Mouse (Mus musculus): ENCODE data around the gene Prickle3.
"Not testable (repeated sequence)": the region's sequence is repeated elsewhere in the genome, so short reads cannot be mapped to it uniquely, and the experiment has no call there.

Gene Prickle3

DNA sequence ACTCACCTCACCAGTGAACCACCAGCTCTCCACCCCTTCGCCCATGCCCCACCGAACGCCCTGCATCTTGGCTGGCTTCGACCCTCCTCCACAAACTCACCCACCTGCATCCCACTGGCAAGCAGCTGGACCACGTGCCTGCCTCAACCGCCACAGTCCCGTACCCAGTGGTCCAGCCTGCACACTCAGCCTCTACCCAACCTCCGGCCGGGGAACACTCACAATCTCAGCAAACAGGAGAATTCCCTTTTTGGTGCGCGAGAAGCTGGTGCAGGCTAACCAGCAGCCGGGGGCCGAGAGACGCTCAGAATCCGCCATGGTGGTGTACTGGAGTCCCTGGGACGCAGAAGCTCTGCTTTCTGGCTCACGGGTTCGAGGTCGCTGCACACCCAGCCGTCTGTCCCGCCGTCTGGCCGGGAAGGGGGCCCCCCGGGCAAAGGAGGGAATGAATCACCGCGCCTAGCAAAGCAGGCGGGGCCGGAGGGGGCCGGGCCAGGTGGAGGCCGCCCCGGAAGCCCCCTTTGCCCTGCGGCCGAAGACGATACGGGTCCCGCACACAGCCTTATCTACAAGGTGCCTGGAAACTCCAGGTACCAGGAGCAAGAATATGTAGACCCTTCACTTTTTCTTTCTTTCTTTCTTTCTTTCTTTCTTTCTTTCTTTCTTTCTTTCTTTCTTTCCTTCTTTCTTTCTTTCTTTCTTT lies 14.0 kb downstream of the Prickle3 start, which contains the start of gene Plp2:
Gene Plp2 (minus strand): TSS at position 470 of the 703 bp plus-strand sequence.
- no peak for DNase-seq (ENCODE audit: low read depth, low spot score)

DNA sequence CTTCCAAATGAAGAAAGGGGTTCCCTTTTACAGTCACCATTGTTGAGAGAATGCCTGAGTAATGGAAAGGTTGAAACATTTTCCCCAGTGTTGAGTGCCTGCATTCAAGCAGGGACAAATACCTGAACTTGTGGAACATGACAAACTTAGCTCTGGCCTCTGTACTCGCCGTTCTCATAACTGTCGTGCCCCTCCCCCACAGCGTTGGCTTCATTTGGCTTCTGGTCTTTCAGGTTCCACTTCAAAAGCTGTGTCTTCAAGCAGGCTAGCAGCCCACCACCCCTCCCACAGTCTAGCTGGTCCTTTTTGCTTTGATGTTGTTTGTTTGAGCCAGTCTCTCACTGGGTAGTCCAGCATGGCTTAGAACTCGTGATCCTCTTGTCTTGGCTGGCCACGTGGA lies 15.7 kb downstream of the Prickle3 start:
- no peak for DNase-seq (ENCODE audit: low read depth, low spot score)

DNA sequence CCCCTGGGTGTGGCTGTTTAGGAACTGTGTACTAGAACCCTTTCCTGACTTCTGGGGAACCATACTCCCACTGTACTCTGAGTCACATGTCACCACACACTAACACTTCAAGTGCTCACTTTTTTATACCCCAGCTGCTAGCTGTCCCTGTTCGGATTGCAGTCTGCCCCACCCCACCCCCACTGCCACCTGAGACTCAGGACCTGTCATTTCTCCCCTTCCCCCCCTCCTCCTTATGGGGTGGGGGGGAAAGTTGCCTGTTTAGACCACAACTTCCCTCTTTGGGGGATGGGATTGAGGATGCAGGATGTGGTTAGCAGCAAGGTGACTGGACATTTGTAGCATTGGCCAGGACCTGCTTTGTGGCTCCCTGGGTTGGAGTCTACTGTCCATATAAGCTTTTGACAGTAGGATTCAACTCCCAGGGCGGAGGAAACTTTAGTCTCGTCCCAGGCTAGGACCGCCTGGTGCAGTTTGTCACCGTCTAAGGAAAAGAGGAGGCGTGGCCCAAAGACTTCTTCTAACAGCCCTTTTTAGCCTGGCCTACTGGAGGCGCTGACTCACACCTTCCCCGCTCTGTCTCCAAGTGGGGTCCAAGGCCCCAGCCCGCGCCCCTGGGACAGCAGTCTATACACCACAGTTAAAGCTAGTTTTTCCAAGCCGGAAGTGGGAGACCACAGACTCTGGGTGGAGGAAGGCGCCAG lies 16.7 kb downstream of the Prickle3 start:
- no peak for DNase-seq (ENCODE audit: low read depth, low spot score)

DNA sequence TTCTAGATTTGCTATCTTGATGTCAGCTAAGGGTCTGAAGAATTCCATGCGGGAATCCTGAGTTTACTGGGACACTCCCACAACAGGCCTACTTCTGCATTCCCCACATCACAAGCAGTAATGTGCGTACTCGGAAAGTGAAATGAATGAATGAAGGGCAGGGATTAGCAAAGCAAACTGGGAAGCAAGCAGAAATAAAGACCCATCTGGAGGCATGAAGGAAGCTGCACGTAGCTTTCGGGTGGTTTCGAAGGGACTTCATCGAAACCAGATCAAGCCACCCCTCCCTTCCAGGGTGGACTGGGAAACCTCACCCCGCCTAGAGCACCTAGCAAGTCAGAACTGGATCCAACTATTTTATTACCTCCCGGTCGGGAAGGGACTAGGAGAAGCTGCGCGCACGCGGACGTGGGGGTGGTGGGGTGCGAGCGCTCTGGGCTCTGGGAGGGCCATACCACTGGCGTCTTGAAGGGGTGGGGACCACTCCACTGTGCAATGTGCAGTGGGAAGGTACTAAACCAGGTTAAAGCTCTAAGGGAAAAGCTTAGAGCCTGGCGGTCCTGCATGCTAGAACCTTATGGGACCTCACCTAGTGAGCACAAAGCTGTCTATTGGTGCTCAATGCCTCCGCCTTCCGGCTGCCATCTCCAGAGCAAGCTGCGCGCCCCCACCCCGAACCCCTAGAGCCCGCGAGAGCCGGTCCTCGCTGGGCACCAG lies 17.4 kb downstream of the Prickle3 start:
- peak; percentile 36 for DNase-seq (ENCODE audit: low read depth, low spot score)

DNA sequence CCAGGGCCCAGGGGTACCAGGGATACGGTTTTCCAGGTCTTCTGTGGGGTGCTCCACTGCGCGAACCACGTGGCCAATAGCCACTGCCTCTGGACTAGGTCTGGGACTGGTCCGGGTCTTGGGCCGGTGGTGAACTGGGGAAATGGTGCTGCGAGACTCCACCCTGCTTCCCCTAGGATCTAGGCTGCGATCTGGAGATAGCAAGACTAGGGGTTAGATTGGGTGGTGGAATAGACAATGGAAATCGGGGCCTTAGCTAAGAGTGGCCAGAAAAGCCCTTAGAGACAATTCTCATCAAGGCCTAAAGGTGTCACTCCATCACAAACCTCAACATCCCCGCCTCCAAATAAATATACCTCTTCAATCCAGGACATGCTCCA lies 17.9 kb downstream of the Prickle3 start:
- DNase-seq (ENCODE audit: low read depth, low spot score): no peak

DNA sequence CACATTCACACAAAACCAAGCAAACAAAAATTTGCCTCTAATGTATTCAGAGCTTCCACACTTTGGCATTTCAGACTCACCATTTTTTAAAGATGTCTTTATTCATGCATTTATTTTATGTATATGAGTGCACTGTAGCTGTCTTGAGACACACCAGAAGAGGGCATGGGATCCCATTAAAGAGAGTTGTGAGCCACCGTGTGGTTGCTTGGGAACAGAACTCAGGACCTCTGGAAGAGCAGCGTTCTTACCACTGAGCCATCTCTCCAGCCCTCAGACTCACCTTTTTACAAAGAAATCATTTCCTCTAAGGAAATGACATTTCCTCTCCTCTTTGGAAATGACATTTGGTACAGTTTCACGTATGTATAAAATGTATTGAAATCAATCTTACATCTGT lies 21.9 kb downstream of the Prickle3 start:
- DNase-seq (ENCODE audit: low read depth, low spot score): peak; percentile 47

DNA sequence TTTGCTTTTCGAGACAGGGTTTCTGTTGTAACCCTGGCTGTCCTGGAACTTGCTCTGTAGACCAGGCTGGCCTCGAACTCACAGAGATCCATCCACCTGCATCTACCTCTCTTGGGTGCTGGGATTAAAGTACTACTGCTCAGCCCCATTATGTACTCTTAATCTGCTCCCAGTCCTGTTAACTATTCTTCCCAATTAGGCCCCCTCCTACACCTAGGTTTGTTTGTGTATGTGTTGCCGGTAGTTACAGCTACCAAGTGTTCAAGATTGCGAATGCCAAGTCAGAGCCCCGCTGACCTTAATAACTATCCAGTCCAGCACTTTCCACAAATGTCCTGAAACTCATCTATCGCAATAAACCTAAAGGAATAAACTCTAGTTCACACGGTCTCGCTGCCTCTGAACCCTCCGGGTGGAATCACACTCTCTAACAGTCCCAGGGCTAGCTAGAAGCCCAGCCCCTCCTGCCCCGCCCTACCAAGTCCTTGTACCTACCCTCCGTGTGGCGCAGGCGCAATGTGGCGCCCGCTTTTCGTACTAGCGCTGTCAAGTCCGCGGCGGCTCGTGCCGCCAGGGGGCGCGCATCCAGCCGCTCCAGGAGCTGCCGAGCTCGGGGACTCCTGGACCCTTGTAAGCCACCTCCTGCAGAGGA lies 22.5 kb downstream of the Prickle3 start:
- DNase-seq (ENCODE audit: low read depth, low spot score): peak; percentile 94

DNA sequence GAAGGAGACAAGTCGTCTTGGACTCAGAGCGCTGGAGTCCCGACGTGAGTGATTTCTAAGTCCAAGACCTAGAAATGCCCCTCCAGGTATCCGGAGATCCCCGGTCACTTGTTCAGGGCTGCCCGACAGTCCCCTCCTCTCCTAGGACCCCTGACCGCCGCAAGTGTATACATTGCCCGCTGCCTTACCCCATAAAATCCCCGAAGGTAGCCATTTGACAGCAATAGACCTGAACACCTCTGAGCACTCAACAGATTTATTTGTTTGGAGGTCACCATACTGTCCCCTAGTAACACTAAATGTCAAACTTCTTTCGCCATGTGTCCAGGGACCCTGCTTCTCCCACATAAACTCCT lies 23.0 kb downstream of the Prickle3 start:
- no peak for DNase-seq (ENCODE audit: low read depth, low spot score)

DNA sequence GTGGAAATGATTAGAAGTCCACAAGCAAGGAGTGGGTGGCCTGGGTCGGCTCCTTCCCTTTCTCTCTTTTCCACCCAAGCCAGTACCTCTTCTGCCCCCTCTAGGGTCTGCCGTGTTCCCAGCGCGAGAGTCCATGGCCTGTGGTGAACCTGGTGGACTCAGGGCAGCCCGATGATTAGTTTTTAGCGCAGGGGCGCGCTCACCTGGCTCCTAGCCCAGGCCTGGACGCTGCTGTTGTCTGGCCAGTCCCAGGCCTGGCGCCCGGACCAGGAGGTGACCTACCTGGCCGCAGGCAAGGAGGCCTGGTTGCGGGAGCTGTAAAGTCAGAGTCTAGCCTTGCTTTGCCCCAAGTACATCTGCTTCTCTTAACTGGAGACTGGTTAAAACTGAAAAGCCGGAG lies 23.8 kb downstream of the Prickle3 start, which contains the start of gene Magix:
Gene Magix (minus strand): TSS at position 388 of the 400 bp plus-strand sequence.
- peak; percentile 26 for DNase-seq (ENCODE audit: low read depth, low spot score)

DNA sequence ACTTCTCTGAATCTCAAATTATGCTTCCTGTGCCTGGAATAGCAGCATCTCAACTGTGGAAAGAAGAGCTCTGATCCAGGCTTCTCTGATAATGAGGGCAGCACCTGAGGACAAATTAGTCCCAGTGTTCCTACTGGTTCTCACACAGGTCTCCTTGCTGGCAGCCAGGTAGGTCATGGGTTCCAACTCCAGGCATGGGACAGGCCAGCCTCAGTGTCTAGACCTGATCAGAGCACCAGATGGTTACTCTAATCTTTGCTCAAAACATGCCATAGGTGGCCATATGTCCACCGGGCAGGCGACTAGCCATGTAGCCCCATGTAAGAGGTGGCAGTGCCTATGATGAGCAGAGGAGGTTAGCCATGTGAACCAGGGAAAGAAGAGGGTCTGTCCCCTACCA lies 31.3 kb downstream of the Prickle3 start:
- DNase-seq (ENCODE audit: low read depth, low spot score): peak; percentile 58

DNA sequence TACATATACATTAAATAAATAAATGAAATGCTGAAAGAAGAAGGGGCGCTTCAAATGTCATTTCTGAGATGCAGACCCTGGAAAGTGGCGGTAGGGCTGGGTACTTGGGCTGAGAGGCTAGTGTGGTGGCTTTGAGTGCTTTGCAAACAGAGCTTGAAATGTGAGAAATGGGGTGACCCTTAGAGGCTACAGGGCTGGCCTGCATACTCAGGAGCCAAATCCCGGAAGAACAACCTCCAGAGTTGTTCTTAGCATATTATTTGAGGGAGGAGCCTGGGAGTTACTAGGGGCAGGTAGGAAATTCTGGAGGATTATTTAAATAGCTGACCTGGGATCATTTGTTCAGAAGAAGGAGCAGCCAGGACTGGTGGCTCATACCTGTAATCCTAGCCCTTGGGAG lies 33.4 kb downstream of the Prickle3 start:
- DNase-seq (ENCODE audit: low read depth, low spot score): no peak

DNA sequence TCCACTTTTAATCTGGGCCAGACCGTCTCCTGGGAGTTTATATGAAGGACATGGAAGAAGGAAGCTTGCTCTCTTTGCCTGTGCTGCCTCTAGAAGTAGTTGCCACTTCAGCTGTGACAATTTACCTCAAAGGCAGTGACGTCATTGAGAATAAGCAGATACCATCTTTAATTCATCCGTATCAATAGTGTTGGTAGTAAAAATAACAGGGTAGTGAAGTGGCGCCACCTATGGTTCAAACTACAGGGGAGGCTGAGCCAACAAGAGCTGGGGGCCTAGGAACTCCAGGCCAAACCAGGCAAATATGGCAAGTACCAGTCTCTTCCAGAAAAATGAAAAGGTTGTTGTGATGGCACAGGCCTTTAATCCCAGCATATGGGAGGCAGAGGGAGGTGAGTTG lies 35.8 kb downstream of the Prickle3 start:
- peak; percentile 50 for DNase-seq (ENCODE audit: low read depth, low spot score)

DNA sequence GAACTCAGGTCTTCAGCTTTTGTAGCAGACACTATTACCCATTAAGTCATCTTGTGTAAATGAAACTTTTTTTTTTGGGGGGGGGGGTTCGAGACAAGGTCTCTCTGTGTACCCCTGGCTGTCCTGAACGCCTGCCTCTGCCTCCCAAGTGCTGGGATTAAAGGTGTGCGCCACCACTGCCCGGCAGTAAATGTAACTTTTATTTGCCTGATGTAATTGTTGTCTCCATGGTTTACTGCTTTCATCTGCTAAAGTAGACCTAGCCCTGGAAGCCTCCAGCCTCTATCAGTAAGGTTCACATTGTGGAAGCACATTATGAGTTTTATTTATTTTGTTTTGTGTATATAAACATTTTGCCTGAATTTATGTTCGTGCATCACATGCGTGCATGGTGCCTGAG lies 39.5 kb downstream of the Prickle3 start:
- no peak for DNase-seq (ENCODE audit: low read depth, low spot score)

DNA sequence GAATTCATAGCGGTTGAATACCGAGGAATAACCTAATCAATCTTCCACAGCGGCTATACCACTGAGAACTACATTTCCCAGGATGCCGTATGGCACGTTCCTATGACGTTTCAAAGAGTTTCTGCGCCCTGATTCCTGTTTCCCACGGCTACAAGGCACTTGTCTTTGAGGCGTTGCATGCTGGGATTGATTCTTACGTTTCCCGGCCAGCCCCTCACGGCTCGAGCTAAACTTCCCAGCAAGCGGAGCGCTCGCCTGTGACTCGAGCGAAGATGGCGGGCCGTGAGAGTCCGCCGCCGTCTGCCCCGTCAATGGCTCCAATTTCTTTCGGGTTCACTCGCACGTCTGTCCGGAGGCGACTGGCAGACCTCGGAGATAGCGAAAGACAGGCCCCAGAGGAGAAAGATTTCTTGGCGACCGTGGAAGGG lies 39.9 kb downstream of the Prickle3 start, which contains the start of gene Gpkow:
Gene Gpkow (plus strand): TSS at position 178 of the 428 bp plus-strand sequence.
- peak; percentile 99 for DNase-seq (ENCODE audit: low read depth, low spot score)

DNA sequence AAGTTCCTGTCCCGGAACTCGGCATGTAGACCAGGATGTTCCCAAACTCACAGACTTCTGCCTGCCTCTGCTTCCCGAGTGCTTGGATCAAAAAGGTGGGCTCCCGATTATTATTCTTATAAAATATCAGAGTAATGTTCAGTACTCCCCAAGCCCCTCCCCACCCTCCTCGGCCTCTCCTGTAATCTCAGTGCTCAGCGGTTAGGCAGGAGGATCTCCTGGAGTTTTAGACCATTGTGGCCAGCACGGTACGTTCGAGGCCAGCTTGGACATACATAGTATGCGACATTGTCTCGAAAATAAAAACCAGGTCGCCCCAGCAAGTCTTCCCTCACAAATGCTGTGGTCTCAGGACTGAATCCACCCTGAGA lies 56.7 kb downstream of the Prickle3 start:
- not testable (repeated sequence) for DNase-seq (ENCODE audit: low read depth, low spot score)

DNA sequence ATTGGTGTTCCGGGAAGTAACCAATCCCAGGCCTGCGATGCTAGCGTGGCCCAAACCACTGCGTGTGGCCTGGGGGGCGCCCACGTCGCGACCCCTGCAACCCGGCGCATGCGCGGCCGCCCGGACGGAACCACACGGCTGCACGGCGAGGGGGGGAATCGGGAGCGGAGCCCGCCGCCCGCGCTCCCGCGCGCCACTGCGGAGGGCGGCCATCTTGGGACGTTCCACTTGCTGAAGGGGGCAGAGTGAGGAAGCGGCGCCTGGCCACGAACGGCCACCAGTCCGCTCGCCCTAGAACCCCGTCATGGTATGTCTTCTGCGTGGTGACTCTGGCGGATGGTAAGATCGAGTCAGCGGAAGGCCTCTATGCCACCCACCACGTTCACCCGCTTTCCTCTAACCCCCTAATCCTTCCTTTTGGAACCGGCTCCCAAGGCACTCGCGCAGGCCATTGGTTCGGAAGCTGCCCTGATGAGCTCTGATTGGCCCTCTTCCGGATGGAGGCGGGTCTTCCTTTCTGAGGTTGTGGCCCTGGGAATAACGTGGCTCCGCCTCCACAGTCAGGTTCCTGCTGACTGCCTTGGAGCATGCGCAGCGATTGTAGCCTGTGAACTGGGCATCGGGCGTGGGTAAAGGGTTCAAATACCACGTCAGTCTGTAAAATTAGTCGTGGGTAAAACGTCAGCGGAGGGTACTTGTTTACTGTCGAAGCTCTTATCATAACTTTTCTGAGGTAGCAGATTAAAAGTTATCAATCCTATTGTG lies 57.3 kb downstream of the Prickle3 start, which contains the start of gene Wdr45:
Gene Wdr45 (plus strand): TSS at position 199 of the 765 bp plus-strand sequence.
- DNase-seq (ENCODE audit: low read depth, low spot score): peak; percentile 99

DNA sequence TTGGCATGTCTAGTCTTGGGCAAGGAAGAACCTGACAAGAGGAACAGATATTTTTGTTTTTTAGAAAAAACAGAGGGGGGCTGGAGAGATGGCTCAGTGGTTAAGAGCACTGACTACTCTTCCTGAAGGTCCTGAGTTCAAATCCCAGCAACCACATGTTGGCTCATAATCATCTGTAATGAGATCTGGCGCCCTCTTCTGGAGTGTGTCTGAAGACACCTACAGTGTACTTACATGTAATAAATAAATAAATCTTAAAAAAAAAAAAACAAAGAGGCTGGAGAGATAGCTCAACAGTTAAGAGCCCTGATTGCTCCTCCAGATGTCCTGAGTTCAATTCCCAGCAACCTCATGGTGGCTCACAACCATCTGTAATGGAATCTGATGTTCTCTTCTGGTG lies 59.0 kb downstream of the Prickle3 start:
- not testable (repeated sequence) for DNase-seq (ENCODE audit: low read depth, low spot score)

All from brain, adult 2 months (tissue).